Mouse (Mus musculus) midbrain, embryonic 16.5 days (tissue): ENCODE measurements around the gene Ppp1r3c. TPM values are rescaled to one million over a fixed set of nuclear protein-coding genes. Genes with fewer than 3 reads are reported as not detected.
"Not testable (repeated sequence)": the region's sequence is repeated elsewhere in the genome, so short reads cannot be mapped to it uniquely, and the experiment has no call there.

Experiments used
- ATAC-seq: fragments of 200-750 bp; cut with Nextera tagmentation; 2 replicates; pipeline ENCODE4 v1.8.0; 2017; ENCODE audit warnings: moderate TSS enrichment
- H3K27ac ChIP-seq: fragments of 300-500 bp; sonication (generic); 2 replicates; pipeline ENCODE4 v1.5.1; 2014; ENCODE audit warnings: mild to moderate bottlenecking, low read length, mixed read lengths
- H3K27me3 ChIP-seq: fragments of 300-500 bp; sonication (generic); 2 replicates; pipeline ENCODE4 v1.6.1; 2014; ENCODE audit warnings: low read depth, low read length, mixed read lengths; ENCODE audit not compliant: control insufficient read depth, insufficient read depth
- H3K36me3 ChIP-seq: fragments of 300-500 bp; sonication (generic); 2 replicates; pipeline ENCODE4 v1.6.1; 2014; ENCODE audit warnings: mild to moderate bottlenecking, low read length, moderate library complexity, mixed read lengths; ENCODE audit not compliant: control insufficient read depth, insufficient read depth
- H3K4me1 ChIP-seq: fragments of 300-500 bp; sonication (generic); 2 replicates; pipeline ENCODE4 v1.6.1; 2014; ENCODE audit warnings: mild to moderate bottlenecking, low read length, mixed read lengths; ENCODE audit not compliant: control insufficient read depth, insufficient read depth
- H3K4me2 ChIP-seq: fragments of 300-500 bp; sonication (generic); 2 replicates; pipeline ENCODE4 v1.6.1; 2014; ENCODE audit warnings: mild to moderate bottlenecking, low read length, mixed read lengths
- H3K4me3 ChIP-seq: fragments of 300-500 bp; sonication (generic); 2 replicates; pipeline ENCODE4 v1.5.1; 2014; ENCODE audit warnings: low read depth, mild to moderate bottlenecking, low read length, moderate library complexity, mixed read lengths
- H3K9ac ChIP-seq: fragments of 300-500 bp; sonication (generic); 2 replicates; pipeline ENCODE4 v1.6.1; 2014; ENCODE audit warnings: low read depth, low read length, mixed read lengths
- H3K9me3 ChIP-seq: fragments of 300-500 bp; sonication (generic); replicated peaks from 2 replicates; pipeline ENCODE4 v1.6.1; 2014; ENCODE audit warnings: mild to moderate bottlenecking, low read length, mixed read lengths; ENCODE audit not compliant: control insufficient read depth, poor library complexity, severe bottlenecking
- WGBS: fragments of 180-500 bp; shearing (Covaris S2); extraction: QIAGEN DNeasy Blood & Tissue Kit; methylation state at CpG from one replicate; pipeline ENCODE4 v1.1.7; 2014; 5-methylcytosine and 5-hydroxymethylcytosine counted together
- polyA plus RNA-seq: library from polyadenylated mRNA; unstranded; fragments of >200 nt; fragmentation: Nextera tagmentation; extraction: Ambion mirVana; gene quantifications from 2 replicates; pipeline ENCODE4 v1.2.1, GENCODE M21; 2015

Gene Ppp1r3c
- polyA plus RNA-seq, 1 experiment from 2014 or later = 18.3 TPM

DNA sequence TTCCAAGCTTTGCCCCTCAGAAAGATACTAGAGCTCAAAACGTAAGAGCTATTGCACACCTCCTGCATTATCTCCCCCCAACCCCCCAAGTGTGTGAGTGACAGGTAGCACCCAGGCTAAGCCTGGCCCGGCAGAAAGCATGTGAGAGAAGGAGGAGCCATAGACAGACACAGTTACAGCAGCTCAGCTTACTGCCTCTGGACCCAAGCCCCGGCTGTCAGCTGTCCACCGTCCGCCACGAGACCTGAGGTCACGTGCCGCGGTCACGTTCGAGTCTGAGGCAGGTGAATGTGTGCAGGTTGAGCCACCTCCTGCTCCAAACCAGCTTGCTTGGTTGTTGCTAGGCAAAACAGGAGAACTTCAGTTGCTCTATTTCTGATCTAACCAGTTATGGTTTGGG is 5.1 kb downstream of the Ppp1r3c start:
- Histone ChIP-seq H3K27ac (no peak overlapping the region), H3K27me3 (no peaks in the 10 kb centered on the region), H3K36me3 (no peaks in the 10 kb centered on the region), H3K4me1 (0 out of 2 replicates have a peak, but pooled peaks cover 3% of the 10 kb centered on the region), H3K9ac (no peak overlapping the region), H3K9me3 (no peaks in the 10 kb centered on the region), H3K4me2 (no peak overlapping the region), H3K4me3 (no peak overlapping the region)
- no peak for ATAC-seq
- 91% methylated on average over 11 of the region's 11 CpGs for WGBS

DNA sequence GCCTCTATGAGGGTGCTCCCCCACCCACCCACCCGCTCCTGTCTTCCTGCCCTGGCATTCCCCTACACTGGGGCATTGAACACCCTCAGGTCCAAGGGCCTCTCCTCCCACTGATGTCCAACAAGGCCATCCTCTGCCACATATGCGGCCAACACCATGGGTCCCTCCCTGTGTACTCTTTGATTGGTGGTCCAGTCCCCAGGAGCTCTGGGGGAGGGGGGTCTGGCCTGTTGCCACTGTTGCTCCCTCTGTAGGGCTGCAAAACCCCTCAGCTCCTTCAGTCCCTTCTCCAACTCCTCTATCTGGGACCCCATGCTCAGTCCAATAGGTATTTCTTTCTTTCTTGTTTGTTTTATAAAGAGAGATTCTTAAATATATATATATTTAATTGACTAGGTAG is 6.0 kb downstream of the Ppp1r3c start:
- H3K4me2 ChIP-seq, H3K4me3 ChIP-seq, H3K9me3 ChIP-seq, ATAC-seq, H3K27ac ChIP-seq, H3K4me1 ChIP-seq, H3K36me3 ChIP-seq, H3K27me3 ChIP-seq, H3K9ac ChIP-seq: not testable (repeated sequence)
- 94% methylated on average over 2 of the region's 2 CpGs for WGBS

GRCm38 (mm10) chr19:36728741-36729460 is 7.6 kb downstream of the Ppp1r3c start:
- Histone ChIP-seq H3K27me3 (no peaks in the 10 kb centered on the region), H3K9me3 (no peaks in the 10 kb centered on the region), H3K27ac (no peak overlapping the region), H3K9ac (no peak overlapping the region), H3K4me3 (no peak overlapping the region), H3K4me1 (no peaks in the 10 kb centered on the region), H3K36me3 (no peaks in the 10 kb centered on the region), H3K4me2 (no peak overlapping the region)
- no peak for ATAC-seq
- WGBS = 87% methylated on average over 12 of the region's 12 CpGs

DNA sequence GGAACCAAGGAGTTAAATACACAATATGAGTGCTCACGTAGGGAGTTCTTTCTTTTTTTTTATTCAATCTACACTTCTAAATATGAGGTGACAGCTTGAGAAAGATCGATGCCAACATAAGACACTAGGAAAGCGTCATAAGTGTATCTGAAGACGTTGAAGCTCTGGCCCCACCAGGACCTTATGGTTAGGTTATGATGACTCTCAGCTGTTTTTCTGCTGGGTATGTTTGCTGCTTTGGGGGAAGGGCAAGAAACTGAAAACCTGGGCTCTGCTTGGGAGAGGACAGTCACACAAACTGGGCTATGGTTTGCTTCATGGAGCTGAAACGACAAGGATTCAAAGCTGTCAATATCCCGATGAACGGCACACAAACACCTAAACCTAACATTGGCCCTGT is 11.5 kb downstream of the Ppp1r3c start:
- Histone ChIP-seq H3K4me2 (no peak overlapping the region), H3K4me3 (no peak overlapping the region), H3K9me3 (no peaks in the 10 kb centered on the region), H3K27ac (no peak overlapping the region), H3K9ac (no peak overlapping the region), H3K36me3 (no peaks in the 10 kb centered on the region), H3K27me3 (no peaks in the 10 kb centered on the region), H3K4me1 (no peaks in the 10 kb centered on the region)
- ATAC-seq = no peak
- WGBS = 91% methylated on average over 7 of the region's 7 CpGs

- Histone ChIP-seq H3K4me3 (no peak overlapping the region), H3K9me3 (no peaks in the 10 kb centered on the region), H3K27ac (no peak overlapping the region), H3K36me3 (no peaks in the 10 kb centered on the region), H3K4me1 (no peaks in the 10 kb centered on the region), H3K4me2 (no peak overlapping the region), H3K27me3 (no peaks in the 10 kb centered on the region), H3K9ac (no peak overlapping the region)
- WGBS = 80% methylated on average over 8 of the region's 8 CpGs
- no peak for ATAC-seq
These were observed 15.3 kb downstream of the Ppp1r3c start for GRCm38 (mm10) chr19:36721139-36721538.

DNA sequence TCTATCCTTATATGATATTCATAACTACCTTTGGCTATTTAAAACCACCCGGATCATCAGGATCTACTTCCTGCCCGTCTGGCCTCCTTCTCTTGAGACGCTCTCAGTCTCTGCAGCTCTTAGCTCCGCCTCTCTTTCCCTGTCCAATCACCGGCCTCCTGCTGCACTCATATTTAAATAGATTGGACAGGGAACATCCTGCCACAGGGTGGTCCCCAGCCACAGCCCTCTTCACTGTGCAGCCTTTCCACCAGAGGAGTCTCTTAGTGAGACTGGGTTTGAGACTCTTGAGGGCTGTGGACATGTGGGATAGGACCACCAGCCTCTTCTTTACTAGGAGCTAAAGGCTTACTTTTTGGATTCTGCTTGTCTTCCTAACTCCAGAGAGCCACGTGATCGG is 20.2 kb downstream of the Ppp1r3c start:
- no peak for ATAC-seq
- no peaks in the 10 kb centered on the region for H3K27me3 ChIP-seq
- H3K4me2 ChIP-seq = no peak overlapping the region
- H3K36me3 ChIP-seq = no peaks in the 10 kb centered on the region
- no peak overlapping the region for H3K4me3 ChIP-seq
- WGBS = 76% methylated on average over 7 of the region's 7 CpGs
- H3K9ac ChIP-seq = no peak overlapping the region
- no peaks in the 10 kb centered on the region for H3K4me1 ChIP-seq
- H3K9me3 ChIP-seq = no peaks in the 10 kb centered on the region
- no peak overlapping the region for H3K27ac ChIP-seq

- no peak for ATAC-seq
- H3K4me2 ChIP-seq = no peak overlapping the region
- H3K27me3 ChIP-seq = no peaks in the 10 kb centered on the region
- no peaks in the 10 kb centered on the region for H3K4me1 ChIP-seq
- H3K27ac ChIP-seq = no peak overlapping the region
- 95% methylated on average over 10 of the region's 10 CpGs for WGBS
- H3K36me3 ChIP-seq = no peaks in the 10 kb centered on the region
- H3K9me3 ChIP-seq = no peaks in the 10 kb centered on the region
- no peak overlapping the region for H3K4me3 ChIP-seq
- H3K9ac ChIP-seq = no peak overlapping the region
These were observed 20.9 kb downstream of the Ppp1r3c start for GRCm38 (mm10) chr19:36715591-36715990.

GRCm38 (mm10) chr19:36714492-36714891 is 22.0 kb downstream of the Ppp1r3c start:
- Histone ChIP-seq H3K4me2 (no peak overlapping the region), H3K4me3 (no peak overlapping the region), H3K4me1 (no peaks in the 10 kb centered on the region), H3K9me3 (peaks cover 2% of the 10 kb centered on the region; the same call in 1 of the 2 replicates), H3K36me3 (no peaks in the 10 kb centered on the region), H3K9ac (no peak overlapping the region), H3K27me3 (no peaks in the 10 kb centered on the region), H3K27ac (no peak overlapping the region)
- WGBS = 83% methylated on average over 1 of the region's 1 CpGs
- ATAC-seq = no peak

DNA sequence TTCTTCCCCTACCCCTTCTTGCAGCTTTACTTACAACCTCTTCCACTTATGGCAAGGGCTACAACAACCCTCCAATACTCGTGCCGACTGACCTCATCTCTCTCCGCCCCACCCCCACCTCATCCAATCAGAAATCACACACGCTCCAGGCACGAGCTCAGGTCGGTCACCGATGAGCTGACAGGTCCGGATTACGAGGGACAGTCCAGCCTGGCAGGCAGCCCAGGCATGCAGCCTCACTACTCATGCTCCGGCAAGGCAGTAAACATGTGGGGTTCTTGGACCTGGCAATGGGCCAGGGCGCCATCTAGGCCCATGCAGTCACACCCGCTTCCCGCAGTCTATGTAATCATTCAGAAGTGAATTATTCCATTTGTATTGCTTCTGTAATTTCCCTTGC is 23.4 kb downstream of the Ppp1r3c start:
- WGBS = 67% methylated on average over 13 of the region's 13 CpGs
- no peak for ATAC-seq
- H3K4me2 ChIP-seq = no peak overlapping the region
- H3K4me1 ChIP-seq = no peaks in the 10 kb centered on the region
- H3K4me3 ChIP-seq = no peak overlapping the region
- no peak overlapping the region for H3K27ac ChIP-seq
- no peaks in the 10 kb centered on the region for H3K27me3 ChIP-seq
- peaks cover 2% of the 10 kb centered on the region; the same call in 1 of the 2 replicates for H3K9me3 ChIP-seq
- H3K9ac ChIP-seq = no peak overlapping the region
- no peaks in the 10 kb centered on the region for H3K36me3 ChIP-seq
